Mouse (Mus musculus) C2C12 (cell line): ENCODE measurements around the gene Cped1. TPM values are rescaled to one million over a fixed set of nuclear protein-coding genes. Genes with fewer than 3 reads are reported as not detected.
A peak's percentile ranks its signal among the peaks of the same experiment; 100 is the strongest.

Experiments used
- H3K27me3 ChIP-seq: one replicate; pipeline ENCODE4 v1.6.1; 2011; ENCODE audit not compliant: control insufficient read depth, insufficient read depth, insufficient read length
- H3K36me3 ChIP-seq: one replicate; pipeline ENCODE4 v1.6.1; 2011; ENCODE audit not compliant: control insufficient read depth, insufficient read depth
- H3K4me3 ChIP-seq: one replicate; pipeline ENCODE4 v1.5.1; 2011; ENCODE audit warnings: mild to moderate bottlenecking, control low read depth; ENCODE audit not compliant: poor library complexity, insufficient read depth, severe bottlenecking
- H3K79me2 ChIP-seq: one replicate; pipeline ENCODE4 v1.6.1; 2011; ENCODE audit not compliant: control insufficient read depth, insufficient read depth
- H3K79me3 ChIP-seq: one replicate; pipeline ENCODE4 v1.6.1; 2011; ENCODE audit warnings: low read depth, control low read depth
- H3ac ChIP-seq: one replicate; pipeline ENCODE3; 2011; ENCODE audit warnings: low read depth; ENCODE audit not compliant: control insufficient read depth, insufficient read length
- CEBPB ChIP-seq: IDR thresholded peaks from one replicate; pipeline ENCODE4 v1.6.1; 2011; ENCODE audit warnings: low read depth, mild to moderate bottlenecking, control low read depth, moderate library complexity
- CTCF ChIP-seq: IDR thresholded peaks from one replicate; pipeline ENCODE4 v1.5.1; 2011; ENCODE audit not compliant: control insufficient read depth, insufficient read depth, insufficient read length
- FOSL1 ChIP-seq: IDR thresholded peaks from one replicate; pipeline ENCODE4 v1.8.0; 2011; ENCODE audit warnings: mild to moderate bottlenecking, low read length; ENCODE audit not compliant: poor library complexity, insufficient read depth, severe bottlenecking
- MAX ChIP-seq: IDR thresholded peaks from one replicate; pipeline ENCODE4 v1.6.1; 2011; ENCODE audit warnings: mild to moderate bottlenecking, control low read depth
- MYOD1 ChIP-seq: IDR thresholded peaks from one replicate; pipeline ENCODE4 v1.6.1; 2011; ENCODE audit warnings: low read depth; ENCODE audit not compliant: control insufficient read depth, insufficient read length
- MYOG ChIP-seq: IDR thresholded peaks from one replicate; pipeline ENCODE4 v1.6.1; 2011; ENCODE audit not compliant: control insufficient read depth, insufficient read length; ENCODE audit errors: extremely low read depth
- USF1 ChIP-seq: IDR thresholded peaks from one replicate; pipeline ENCODE4 v1.6.1; 2011; ENCODE audit warnings: low read depth, mild to moderate bottlenecking, control low read depth, moderate library complexity
- polyA plus RNA-seq: library from polyadenylated mRNA; unstranded; fragments of >200 nt; fragmentation: generic; extraction: Trizol; gene quantifications from one replicate; pipeline ENCODE4 v1.2.1, GENCODE M21; 2012; ENCODE audit warnings: missing spikeins

Cped1 gene
- polyA plus RNA-seq, 1 experiment, result 1.2 TPM

GRCm38 (mm10) chr6:21955468-21955867 is 30.2 kb upstream of the Cped1 start:
- Histone ChIP-seq H3K27me3 (no peaks in the 10 kb centered on the region), H3ac (no peak overlapping the region), H3K79me2 (peaks cover 13% of the 10 kb centered on the region), H3K4me3 (no peak overlapping the region), H3K79me3 (peaks cover 11% of the 10 kb centered on the region), H3K36me3 (peaks cover 44% of the 10 kb centered on the region)
- TF ChIP-seq CTCF, result no peak
- no peak for TF ChIP-seq MYOD1
- TF ChIP-seq MYOG, result no peak
- TF ChIP-seq MAX, result no peak
- TF ChIP-seq CEBPB, result no peak
- no peak for TF ChIP-seq USF1
- no peak for TF ChIP-seq FOSL1

GRCm38 (mm10) chr6:21958922-21959321 is 26.8 kb upstream of the Cped1 start:
- TF ChIP-seq FOSL1, result no peak
- no peak for TF ChIP-seq MAX
- TF ChIP-seq MYOG, result no peak
- TF ChIP-seq CTCF, result no peak
- no peak for TF ChIP-seq CEBPB
- no peak for TF ChIP-seq USF1
- no peak for TF ChIP-seq MYOD1
- Histone ChIP-seq H3K4me3 (no peak overlapping the region), H3K27me3 (no peaks in the 10 kb centered on the region), H3K79me3 (peaks cover 2% of the 10 kb centered on the region), H3K79me2 (no peaks in the 10 kb centered on the region), H3K36me3 (peaks cover 39% of the 10 kb centered on the region), H3ac (no peak overlapping the region)

DNA sequence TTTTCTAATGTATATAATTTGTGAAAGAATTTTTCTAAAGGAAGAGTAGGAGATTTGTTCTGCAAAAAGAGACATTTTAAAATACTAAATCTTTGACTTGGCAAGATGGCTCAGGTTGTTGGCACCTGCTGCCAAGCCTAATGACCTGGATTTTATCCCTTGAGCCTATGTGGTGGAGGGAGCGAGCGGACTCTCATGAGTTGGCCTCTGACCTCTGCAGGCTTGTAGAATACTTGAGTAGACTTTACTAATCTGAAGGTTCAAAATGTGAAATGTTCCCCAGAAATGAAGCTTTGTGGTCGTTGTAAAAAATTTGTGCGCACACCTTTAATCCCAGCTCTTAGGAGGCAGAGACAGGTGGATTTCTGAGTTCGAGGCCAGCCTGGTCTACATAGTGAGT is 25.8 kb upstream of the Cped1 start:
- Histone ChIP-seq H3K36me3 (peaks cover 36% of the 10 kb centered on the region), H3K79me2 (no peaks in the 10 kb centered on the region), H3K4me3 (no peak overlapping the region), H3K27me3 (no peaks in the 10 kb centered on the region), H3K79me3 (peaks cover 2% of the 10 kb centered on the region), H3ac (no peak overlapping the region)
- TF ChIP-seq CEBPB, result no peak
- TF ChIP-seq MYOD1, result no peak
- no peak for TF ChIP-seq CTCF
- no peak for TF ChIP-seq USF1
- no peak for TF ChIP-seq MYOG
- TF ChIP-seq MAX, result no peak
- TF ChIP-seq FOSL1, result no peak

DNA sequence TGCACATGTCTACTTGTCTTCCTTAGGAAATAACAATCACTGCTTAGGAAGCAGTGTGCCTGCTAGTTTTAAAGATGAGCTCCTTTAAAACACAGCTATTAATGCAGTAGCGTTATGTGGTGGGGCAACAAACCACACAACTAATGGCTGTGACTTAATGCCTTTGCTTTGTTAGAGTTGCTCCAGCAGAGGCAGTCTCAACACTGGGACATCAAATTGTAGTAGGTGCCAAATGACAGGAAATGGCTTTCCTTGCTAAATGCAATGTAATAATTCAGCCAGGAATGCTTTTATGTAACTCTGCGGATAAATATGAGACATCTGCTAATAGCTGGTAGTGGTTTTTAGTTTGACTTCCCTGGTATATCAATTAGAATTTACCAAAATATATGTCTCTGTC is 8.2 kb upstream of the Cped1 start:
- TF ChIP-seq CTCF, result no peak
- no peak for TF ChIP-seq MYOD1
- TF ChIP-seq MAX, result no peak
- Histone ChIP-seq H3K36me3 (peaks cover 23% of the 10 kb centered on the region), H3ac (no peak overlapping the region), H3K79me2 (no peaks in the 10 kb centered on the region), H3K27me3 (no peaks in the 10 kb centered on the region), H3K4me3 (no peak overlapping the region), H3K79me3 (no peaks in the 10 kb centered on the region)

DNA sequence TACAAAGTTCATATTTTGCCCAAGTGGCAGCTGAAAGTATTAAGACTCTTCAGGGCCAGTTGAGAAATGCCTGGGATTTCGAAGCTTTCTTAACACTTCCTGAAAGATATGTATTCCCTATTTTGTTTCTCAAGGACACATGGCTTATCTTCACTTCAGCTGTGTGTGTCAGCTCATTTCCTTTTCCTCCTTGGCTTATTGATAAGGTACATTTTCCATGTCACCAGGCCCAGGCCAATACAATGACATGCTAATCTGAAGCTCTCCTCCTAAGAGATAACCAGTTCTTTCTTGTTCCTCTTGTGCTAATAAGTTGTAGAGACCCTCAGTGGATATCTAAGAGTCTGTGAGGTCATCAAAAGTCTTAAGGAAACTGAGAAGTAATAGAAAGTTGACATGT is 4.6 kb upstream of the Cped1 start:
- TF ChIP-seq USF1 (no peak), MYOG (no peak), MAX (no peak), CEBPB (no peak), CTCF (no peak), MYOD1 (no peak), FOSL1 (no peak)
- Histone ChIP-seq H3K79me2 (no peaks in the 10 kb centered on the region), H3K27me3 (no peaks in the 10 kb centered on the region), H3ac (no peak overlapping the region), H3K36me3 (no peaks in the 10 kb centered on the region), H3K4me3 (no peak overlapping the region), H3K79me3 (no peaks in the 10 kb centered on the region)

DNA sequence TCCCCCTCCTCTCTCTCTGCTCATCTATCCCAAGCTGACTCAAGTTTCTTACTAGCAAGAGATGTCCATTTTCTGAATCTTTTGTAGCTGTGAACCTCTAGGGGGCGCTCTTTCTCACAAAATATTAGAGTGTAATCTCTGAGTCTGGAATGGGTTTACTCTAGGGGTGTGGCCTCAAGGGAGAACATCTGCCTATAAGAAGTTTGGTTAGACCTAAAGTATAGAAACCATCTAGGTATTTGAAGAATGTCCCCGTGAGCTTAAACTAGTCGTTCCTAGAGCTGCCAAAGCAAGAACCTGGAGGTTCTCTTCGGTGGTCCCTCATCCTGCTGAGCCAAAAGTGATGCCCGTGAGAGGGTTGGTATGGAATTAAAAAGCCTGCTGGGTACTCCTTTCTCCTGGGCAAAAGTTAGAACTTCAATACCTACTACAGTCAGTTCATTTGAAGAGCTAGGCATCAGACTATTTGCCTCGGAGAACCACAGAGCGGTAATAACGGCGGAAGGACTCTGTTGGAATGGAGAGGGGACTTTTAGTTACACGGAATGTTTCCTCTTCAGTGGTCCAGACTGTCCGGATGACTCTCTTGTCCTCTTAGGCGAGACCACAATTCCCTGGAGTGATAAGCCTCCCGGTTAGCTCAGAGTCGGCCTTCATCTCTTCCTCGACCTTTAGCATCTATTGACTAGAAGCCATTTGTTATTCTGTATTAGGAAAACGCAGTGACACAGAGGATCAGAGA is 555 bp upstream of the Cped1 start:
- Histone ChIP-seq H3K4me3 (peak overlapping the region; percentile 36), H3K36me3 (no peaks in the 10 kb centered on the region), H3K79me2 (no peaks in the 10 kb centered on the region), H3ac (peak overlapping the region; percentile 66), H3K27me3 (no peaks in the 10 kb centered on the region), H3K79me3 (no peaks in the 10 kb centered on the region)
- TF ChIP-seq MYOG (no peak), USF1 (no peak), FOSL1 (no peak), CEBPB (no peak), MAX (no peak), CTCF (no peak), MYOD1 (no peak)
